Mouse (Mus musculus): ENCODE data around the gene Acox3. TPM values are rescaled to one million over a fixed set of nuclear protein-coding genes. Genes with fewer than 3 reads are reported as not detected.

The Acox3 gene
- polyA plus RNA-seq, 1 experiment from 2014 or later = 13.7 TPM

Other genes with a start within 250 kb of the Acox3 start
- gene Hmx1, start 193.9 kb upstream of the Acox3 start, polyA plus RNA-seq (2014; fragmentation: Nextera tagmentation; extraction: Ambion mirVana) = 0.26 TPM in 1 of 2 replicates, not detected in the other
- gene Cpz, start 57.3 kb upstream of the Acox3 start, polyA plus RNA-seq (2014; fragmentation: Nextera tagmentation; extraction: Ambion mirVana) = 0.80 and 1.0 TPM in 2 replicates
- gene Trmt44, start 8.0 kb upstream of the Acox3 start, polyA plus RNA-seq (2014; fragmentation: Nextera tagmentation; extraction: Ambion mirVana) = 6.0 and 6.5 TPM in 2 replicates
- gene Htra3, start 96.7 kb downstream of the Acox3 start, polyA plus RNA-seq (2014; fragmentation: Nextera tagmentation; extraction: Ambion mirVana) = 17.2 and 18.1 TPM in 2 replicates
- 2.5 and 3.0 TPM in 2 replicates for gene Sh3tc1, start 156.9 kb downstream of the Acox3 start, polyA plus RNA-seq (2014; fragmentation: Nextera tagmentation; extraction: Ambion mirVana)
- gene Ablim2, start 174.8 kb downstream of the Acox3 start, polyA plus RNA-seq (2014; fragmentation: Nextera tagmentation; extraction: Ambion mirVana) = 19.9 and 22.3 TPM in 2 replicates

All from hindbrain, embryonic 14.5 days (tissue).